Mouse (Mus musculus): ENCODE measurements around the gene Gm21820. TPM values are rescaled to one million over a fixed set of nuclear protein-coding genes. Genes with fewer than 3 reads are reported as not detected.
"Not testable (repeated sequence)": the region's sequence is repeated elsewhere in the genome, so short reads cannot be mapped to it uniquely, and the experiment has no call there.

Gene Gm21820
- not detected in 2 replicates for polyA plus RNA-seq (2014; fragmentation: Nextera tagmentation; extraction: Ambion mirVana)

DNA sequence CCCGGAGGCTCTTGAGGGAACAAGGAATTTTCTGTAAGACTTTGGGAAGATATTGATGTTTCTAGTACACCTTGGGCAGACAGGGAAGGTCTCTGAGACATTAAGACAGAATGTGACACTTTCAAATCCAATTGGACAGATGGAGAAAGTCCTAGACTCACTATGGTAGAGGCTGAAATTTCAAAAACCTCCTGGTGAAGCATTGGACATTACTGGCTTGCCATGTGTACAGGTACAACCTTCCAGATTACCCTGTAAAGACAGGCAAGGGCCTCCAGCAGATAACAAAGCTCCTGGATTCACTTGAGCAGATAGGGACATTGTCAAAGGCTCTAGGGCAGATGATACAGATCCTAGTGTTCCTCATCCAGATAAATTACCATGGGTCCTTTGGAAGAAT, at the start of gene Gm21820:
Gene Gm21820 (minus strand): TSS at position 101 of the 400 bp plus-strand sequence.
- 46% methylated on average over 1 of the region's 1 CpGs for WGBS (ENCODE audit: insufficient replicate concordance)
- not testable (repeated sequence) for ATAC-seq (replicated peaks; ENCODE audit: insufficient number of reproducible peaks, low FRiP score, low TSS enrichment)

More for the DNA sequence above, at the start of gene Gm21820:
- H3K36me3 ChIP-seq (ENCODE audit: control insufficient read depth, insufficient read depth, low read length); H3K4me1 ChIP-seq (ENCODE audit: control insufficient read depth, insufficient read depth, low read length); H3K4me3 ChIP-seq (ENCODE audit: low read depth, low read length); H3K27ac ChIP-seq (ENCODE audit: low read depth, low read length); H3K9ac ChIP-seq (ENCODE audit: low read depth, low read length); H3K27me3 ChIP-seq (ENCODE audit: control insufficient read depth, insufficient read depth, low read length); H3K4me2 ChIP-seq; H3K9me3 ChIP-seq (replicated peaks; ENCODE audit: control insufficient read depth, low read length): not testable (repeated sequence)

Other genes starting within 250 kb of the Gm21820 start
- gene Gm20918, start 205.5 kb downstream of the Gm21820 start, polyA plus RNA-seq (2014; fragmentation: Nextera tagmentation; extraction: Ambion mirVana) = not detected in 2 replicates

Data from heart, embryonic 11.5 days (tissue).